Mouse (Mus musculus) heart, postnatal 0 days (tissue): ENCODE results near the gene Tsnax.

ENCODE experiments used
- CTCF ChIP-seq: IDR thresholded peaks from 2 replicates; pipeline ENCODE4 v1.5.1; 2016; ENCODE audit warnings: antibody characterized with exemption, control low read depth, low read depth
- EP300 ChIP-seq: IDR thresholded peaks from 2 replicates; pipeline ENCODE4 v1.6.1; 2016; ENCODE audit warnings: antibody characterized with exemption, low read depth

- TF ChIP-seq CTCF: no peak
- no peak for TF ChIP-seq EP300
Measured at GRCm38 (mm10) chr8:125077326-125077725, 64.5 kb downstream of the Tsnax start.
